Mouse (Mus musculus) G1E (cell line): ENCODE measurements around the gene Gm17482.

ENCODE experiments used
- CTCF ChIP-seq: IDR thresholded peaks from 2 replicates; pipeline ENCODE4 v1.5.1; 2012; ENCODE audit warnings: low read depth, low read length, inconsistent platforms, mixed read lengths
- POLR2AphosphoS5 ChIP-seq: IDR thresholded peaks from 2 replicates; pipeline ENCODE4 v1.6.1; 2012; ENCODE audit warnings: low read depth, low read length, inconsistent platforms; ENCODE audit not compliant: insufficient replicate concordance
- TAL1 ChIP-seq: conservative IDR thresholded peaks from 2 replicates; pipeline ENCODE4 v1.6.1; 2012; ENCODE audit warnings: low read depth, low read length, inconsistent platforms, mixed read lengths

- TF ChIP-seq CTCF: no peak
- no peak for TF ChIP-seq POLR2AphosphoS5
- TF ChIP-seq TAL1: no peak
Observed at GRCm38 (mm10) chr6:115241939-115242338, 14.8 kb downstream of the Gm17482 start.
